Mouse (Mus musculus) B cell, adult 67 days (primary cell): ENCODE measurements around the gene Wfikkn2. TPM values are rescaled to one million over a fixed set of nuclear protein-coding genes. Genes with fewer than 3 reads are reported as not detected.

ENCODE experiments used
- total RNA-seq, 2 experiments: library from RNA; stranded (reverse); gene quantifications; 4 replicates each; pipeline ENCODE4 v1.2.4; 2023

The Wfikkn2 gene
- total RNA-seq: not detected

DNA sequence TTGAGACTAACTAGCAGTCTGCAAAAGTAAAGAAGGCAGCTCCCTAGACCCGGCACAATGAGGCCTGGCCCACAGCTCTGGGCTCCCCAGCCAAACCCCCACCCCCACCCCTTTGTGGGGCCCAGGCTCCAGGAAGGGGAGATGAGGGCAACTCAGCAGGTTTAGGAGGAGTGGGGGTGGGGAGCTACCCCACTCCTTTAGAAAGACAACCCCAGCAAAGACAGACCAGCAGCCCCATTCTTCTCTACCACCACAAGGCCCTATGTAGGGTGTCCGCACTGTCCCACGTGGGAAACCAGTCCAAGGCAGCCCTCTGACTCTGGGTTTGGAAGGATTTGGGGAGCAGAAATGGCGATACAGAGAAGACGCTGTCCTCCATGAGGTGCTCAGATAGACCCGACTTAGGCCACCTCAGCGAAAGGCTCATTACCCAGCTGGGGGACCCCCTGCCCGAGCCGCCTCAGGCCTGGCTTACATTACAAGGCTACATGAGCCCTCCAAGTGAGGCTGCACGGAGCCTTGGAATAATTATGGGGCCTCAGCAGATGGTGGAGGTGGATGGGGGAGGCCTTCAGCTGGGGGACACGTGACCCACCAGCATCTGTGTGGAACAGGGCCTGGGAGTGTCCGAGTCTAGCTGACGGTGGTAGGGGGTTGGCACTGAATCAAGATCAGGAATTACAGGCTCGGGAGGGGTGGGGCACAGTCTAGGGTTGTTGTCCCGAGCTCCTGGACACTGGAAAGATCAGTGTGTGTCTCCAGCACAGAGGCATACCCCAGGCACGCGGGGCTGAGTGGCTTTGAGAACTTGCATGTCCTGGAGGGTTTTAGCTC lies at the start of gene Wfikkn2:
Gene Wfikkn2, minus strand, starts transcription at position 51 of the 834 bp plus-strand sequence.

DNA sequence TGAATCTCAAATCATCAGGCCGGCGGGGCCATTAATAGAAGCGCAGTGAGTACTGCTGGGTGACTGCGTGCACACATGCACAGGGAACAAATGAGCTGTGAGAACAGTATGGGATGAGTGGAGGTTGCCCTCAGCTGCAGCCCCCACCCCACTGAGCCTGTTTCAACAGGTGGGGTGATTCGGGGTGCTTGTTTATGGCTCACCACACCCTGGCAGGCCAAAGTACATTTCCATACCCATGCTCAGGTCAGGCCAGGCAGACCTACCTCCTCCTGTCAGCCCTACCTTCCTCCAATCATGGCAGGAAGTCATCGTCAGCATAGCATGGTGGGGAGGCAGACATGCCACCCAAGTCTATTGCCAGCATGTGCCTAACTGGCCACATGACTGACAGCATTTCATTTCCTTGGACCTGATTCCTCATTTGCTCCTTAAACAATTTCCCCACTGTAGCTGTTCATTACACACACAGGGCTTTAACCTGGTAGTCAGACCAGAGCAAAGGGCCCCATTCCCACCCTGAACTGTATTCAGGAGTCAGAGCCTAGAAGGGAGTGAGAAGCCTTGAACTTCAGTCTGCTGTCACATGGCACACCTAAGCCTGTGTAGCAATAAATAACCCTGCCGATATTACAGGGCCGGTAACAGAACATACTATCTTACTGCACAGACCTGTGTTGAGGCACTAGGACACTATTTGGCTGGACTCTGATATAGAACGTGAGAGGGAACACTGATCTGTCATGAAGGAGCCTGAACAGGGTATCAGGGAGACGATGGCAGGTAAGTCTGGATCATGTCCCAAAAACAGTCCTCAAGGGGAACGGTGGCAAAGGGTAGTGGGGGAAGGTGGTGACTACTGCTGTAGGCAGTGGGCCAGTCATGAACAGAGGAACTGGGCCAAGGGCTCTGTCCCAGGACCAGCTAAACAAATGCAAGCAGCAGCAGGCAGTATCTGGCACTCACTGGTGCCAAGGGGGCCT lies 35.7 kb upstream of the Wfikkn2 start, which contains the start of gene Gm21885:
Gene Gm21885, plus strand, starts transcription at position 675 of the 983 bp plus-strand sequence.

DNA sequence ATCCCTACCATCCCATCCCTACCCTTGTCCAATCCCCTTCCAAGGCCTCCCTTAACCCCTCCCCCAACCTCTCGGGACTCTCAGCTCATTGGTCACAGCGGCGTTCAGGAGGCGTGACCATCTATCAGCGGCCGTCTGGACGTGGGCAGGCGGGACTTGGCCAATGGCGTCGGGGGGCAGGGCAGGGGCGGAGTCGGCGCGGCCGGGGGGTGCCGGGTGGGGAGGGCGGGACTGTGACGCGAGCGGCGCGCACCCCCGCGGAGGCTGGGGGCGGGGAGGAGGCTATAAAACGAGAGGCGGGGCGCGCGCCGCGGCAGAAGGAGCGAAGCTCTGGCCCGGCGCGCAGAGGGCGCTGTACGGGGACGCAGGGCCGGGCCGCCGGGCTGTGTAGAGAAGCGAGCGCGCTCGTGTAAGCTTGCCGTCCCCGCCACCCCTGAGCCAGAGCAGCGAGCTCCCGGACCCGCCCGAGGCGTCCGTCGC lies 34.6 kb downstream of the Wfikkn2 start, which contains the start of gene Tob1:
Gene Tob1, plus strand, starts transcription at position 331 of the 480 bp plus-strand sequence.

Other genes starting within 250 kb of the Wfikkn2 start
- gene Spag9, start 249.9 kb downstream of the Wfikkn2 start, total RNA-seq: 100 to 1,000 TPM; 189 to 196 TPM
- gene Tob1, start 34.6 kb downstream of the Wfikkn2 start, total RNA-seq: 10 to 100 TPM; 28.9 to 35.3 TPM
- gene Gm21885, start 35.9 kb upstream of the Wfikkn2 start, total RNA-seq: not detected
- 100 to 1,000 TPM; 101 to 104 TPM for gene Luc7l3, start 76.0 kb upstream of the Wfikkn2 start, total RNA-seq
- gene Ankrd40, start 82.0 kb upstream of the Wfikkn2 start, total RNA-seq: 10 to 100 TPM; 59.0 to 64.9 TPM
- under 1 TPM; 0.62 to 0.96 TPM for gene Abcc3, start 147.0 kb upstream of the Wfikkn2 start, total RNA-seq
- not detected for gene Cacna1g, start 228.2 kb upstream of the Wfikkn2 start, total RNA-seq
- not detected for gene Spata20, start 240.2 kb upstream of the Wfikkn2 start, total RNA-seq